Mouse (Mus musculus) thymus, postnatal 36 days (tissue): ENCODE measurements around the gene Prpsap2.
"Not testable (repeated sequence)": the region's sequence is repeated elsewhere in the genome, so short reads cannot be mapped to it uniquely, and the experiment has no call there.

Experiments
- DNase-seq, 2 experiments: peaks; one replicate each; pipeline ENCODE4 v3.0.0; 2022; ENCODE audit warnings: mixed read lengths in 2 of 2

The Prpsap2 gene

GRCm38 (mm10) chr11:61761584-61762407 is at the start of gene Prpsap2:
Gene Prpsap2, minus strand, starts transcription at chr11:61762088.
- peak; percentile 100 for DNase-seq

GRCm38 (mm10) chr11:61809793-61810192 is 47.9 kb upstream of the Prpsap2 start:
- DNase-seq: no peak

- no peak for DNase-seq
Observed at GRCm38 (mm10) chr11:61808551-61809117, 46.7 kb upstream of the Prpsap2 start.

- no peak for DNase-seq
Observed at GRCm38 (mm10) chr11:61793441-61793840, 31.6 kb upstream of the Prpsap2 start.

GRCm38 (mm10) chr11:61788550-61788949 is 26.7 kb upstream of the Prpsap2 start:
- no peak for DNase-seq

GRCm38 (mm10) chr11:61782526-61782925 is 20.6 kb upstream of the Prpsap2 start:
- DNase-seq: not testable (repeated sequence)

GRCm38 (mm10) chr11:61774551-61775149 is 12.8 kb upstream of the Prpsap2 start:
- no peak for DNase-seq

GRCm38 (mm10) chr11:61760518-61760917 is 1.4 kb downstream of the Prpsap2 start:
- DNase-seq: peak; percentile 26 to 40

GRCm38 (mm10) chr11:61757151-61757550 is 4.7 kb downstream of the Prpsap2 start:
- DNase-seq: no peak

GRCm38 (mm10) chr11:61751612-61752011 is 10.3 kb downstream of the Prpsap2 start:
- peak; percentile 11 to 17 for DNase-seq

GRCm38 (mm10) chr11:61747161-61747560 is 14.7 kb downstream of the Prpsap2 start:
- no peak for DNase-seq

GRCm38 (mm10) chr11:61745781-61746180 is 16.1 kb downstream of the Prpsap2 start:
- DNase-seq: no peak

- no peak for DNase-seq
Observed at GRCm38 (mm10) chr11:61744460-61744859, 17.4 kb downstream of the Prpsap2 start.

- DNase-seq: no peak
Observed at GRCm38 (mm10) chr11:61743768-61744167, 18.1 kb downstream of the Prpsap2 start.

GRCm38 (mm10) chr11:61740500-61740899 is 21.4 kb downstream of the Prpsap2 start:
- DNase-seq: no peak

- no peak for DNase-seq
Observed at GRCm38 (mm10) chr11:61737290-61737689, 24.6 kb downstream of the Prpsap2 start.

GRCm38 (mm10) chr11:61732672-61733071 is 29.2 kb downstream of the Prpsap2 start:
- no peak for DNase-seq

GRCm38 (mm10) chr11:61728037-61728436 is 33.9 kb downstream of the Prpsap2 start:
- no peak for DNase-seq

- no peak for DNase-seq
Observed at GRCm38 (mm10) chr11:61722077-61722476, 39.8 kb downstream of the Prpsap2 start.

GRCm38 (mm10) chr11:61720636-61721035 is 41.3 kb downstream of the Prpsap2 start, which contains the start of gene Slc5a10:
Gene Slc5a10, minus strand, starts transcription at chr11:61720826.
- no peak for DNase-seq

GRCm38 (mm10) chr11:61719826-61720225 is 42.1 kb downstream of the Prpsap2 start:
- DNase-seq: no peak

GRCm38 (mm10) chr11:61719387-61719786 is 42.5 kb downstream of the Prpsap2 start:
- DNase-seq: no peak

GRCm38 (mm10) chr11:61717990-61718389 is 43.9 kb downstream of the Prpsap2 start:
- no peak for DNase-seq

- no peak for DNase-seq
Observed at GRCm38 (mm10) chr11:61715130-61715529, 46.8 kb downstream of the Prpsap2 start.
